In the genomic region with DNA sequence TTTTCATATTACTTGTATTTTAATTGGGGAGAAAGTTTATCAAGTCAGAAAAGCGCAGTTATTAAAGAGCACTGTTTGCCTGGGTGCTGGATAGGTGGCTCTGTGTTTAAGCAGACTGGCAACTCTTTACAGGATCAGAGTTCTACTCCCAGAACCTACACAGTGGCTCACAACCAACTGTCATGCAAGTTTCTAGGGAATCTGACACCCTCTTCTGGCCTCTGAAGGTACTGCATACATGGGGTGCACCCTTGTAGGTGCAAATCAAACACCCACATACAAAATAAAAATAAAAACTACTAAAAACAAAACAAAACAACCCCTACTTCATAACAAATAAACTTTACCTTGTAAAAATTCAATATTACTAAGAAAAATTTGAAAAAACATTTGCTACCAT, we compare ENCODE assay signal across 9 mouse cellular contexts.
DNase-seq lines count a peak whose midpoint lies in the region; ATAC-seq and TF ChIP-seq lines count a peak whose summit lies in the region.
"Had no signal": no experiment of that assay in that cellular context is flagged by ENCODE, and none has a peak within 500 bp of the region (broad histone marks: within the 10 kb centered on the region; RNA-seq: fewer than 3 reads in every experiment).

No protein-coding gene starts in this region.

- H3K27me3 ChIP-seq in kidney, postnatal 0 days (ENCODE audit: insufficient read depth, low read length): no peaks in the 10 kb centered on the region
- H3K27me3 ChIP-seq in kidney, embryonic 15.5 days: no peaks in the 10 kb centered on the region
- no peaks in the 10 kb centered on the region for H3K27me3 ChIP-seq in lung, embryonic 14.5 days (ENCODE audit: insufficient read depth, low read length)

- ATAC-seq in kidney, postnatal 0 days (replicated peaks; ENCODE audit: low FRiP score, low read depth): no peak
- no peak for ATAC-seq in kidney, embryonic 15.5 days (replicated peaks; ENCODE audit: low FRiP score)
- ATAC-seq in lung, embryonic 14.5 days (ENCODE audit: insufficient read depth): no peak

- no peak overlapping the region for H3K27ac ChIP-seq in kidney, postnatal 0 days
- no peak overlapping the region for H3K27ac ChIP-seq in kidney, embryonic 15.5 days
- no peak overlapping the region for H3K27ac ChIP-seq in lung, embryonic 14.5 days (ENCODE audit: low read depth)

- H3K4me2 ChIP-seq in kidney, postnatal 0 days (ENCODE audit: low read length): no peak overlapping the region
- no peak overlapping the region for H3K4me2 ChIP-seq in kidney, embryonic 15.5 days
- no peak overlapping the region for H3K4me2 ChIP-seq in lung, embryonic 14.5 days

- no peak overlapping the region for H3K9ac ChIP-seq in kidney, postnatal 0 days (ENCODE audit: low read depth, low read length)
- no peak overlapping the region for H3K9ac ChIP-seq in kidney, embryonic 15.5 days
- H3K9ac ChIP-seq in lung, embryonic 14.5 days: no peak overlapping the region

- DNase-seq in cerebellum, postnatal 10 days: peak; percentile 49 to 52
- no peak for DNase-seq in cerebellum, adult 9-10 months
- no peak for DNase-seq in kidney, postnatal 0 days (ENCODE audit: low spot score)
- peak; percentile 73 for DNase-seq in adrenal gland, postnatal 14 days
- DNase-seq in lung, embryonic 14.5 days: no peak
- no peak for DNase-seq in frontal cortex, postnatal 25 days (ENCODE audit: low spot score in 2 of 2)
- no peak for DNase-seq in thymus, postnatal 36 days
- DNase-seq: right cerebral cortex, postnatal 4 days had no signal

- no peaks in the 10 kb centered on the region for H3K36me3 ChIP-seq in kidney, postnatal 0 days (ENCODE audit: insufficient read depth, low read length)
- H3K36me3 ChIP-seq in kidney, embryonic 15.5 days: no peaks in the 10 kb centered on the region
- H3K36me3 ChIP-seq in lung, embryonic 14.5 days (ENCODE audit: insufficient read depth): no peaks in the 10 kb centered on the region

- no peaks in the 10 kb centered on the region for H3K4me1 ChIP-seq in kidney, postnatal 0 days (replicated peaks; ENCODE audit: insufficient read depth, low read length)
- no peaks in the 10 kb centered on the region for H3K4me1 ChIP-seq in kidney, embryonic 15.5 days
- no peaks in the 10 kb centered on the region for H3K4me1 ChIP-seq in lung, embryonic 14.5 days (ENCODE audit: insufficient read depth)

- peak; percentile 55 for TF ChIP-seq CTCF in kidney, postnatal 0 days (IDR thresholded peaks at IDR 0.05; ENCODE audit: low read depth)
- TF ChIP-seq CTCF in lung, embryonic 14.5 days (IDR thresholded peaks at IDR 0.05; ENCODE audit: low read depth): peak; percentile 58

- H3K4me3 ChIP-seq in kidney, postnatal 0 days (replicated peaks; ENCODE audit: low read depth, low read length): no peak overlapping the region
- no peak overlapping the region for H3K4me3 ChIP-seq in kidney, embryonic 15.5 days (replicated peaks)
- H3K4me3 ChIP-seq in lung, embryonic 14.5 days (ENCODE audit: low read depth, low read length): no peak overlapping the region

- H3K9me3 ChIP-seq in kidney, postnatal 0 days (replicated peaks; ENCODE audit: low read length): no peaks in the 10 kb centered on the region
- H3K9me3 ChIP-seq in kidney, embryonic 15.5 days (replicated peaks): no peaks in the 10 kb centered on the region
- no peaks in the 10 kb centered on the region for H3K9me3 ChIP-seq in lung, embryonic 14.5 days (ENCODE audit: low read depth, low read length)

- WGBS in kidney, postnatal 0 days: 93% methylated on average over 1 of the region's 1 CpGs
- WGBS in kidney, embryonic 15.5 days: 68% methylated on average over 1 of the region's 1 CpGs
- WGBS in lung, embryonic 14.5 days: 55% methylated on average over 1 of the region's 1 CpGs

Comparison
In these comparisons a context has a peak if more than half of its experiments do, and no peak if none do; other contexts are left out.
1. DNase-seq: peak in cerebellum, postnatal 10 days (2 of 2) and adrenal gland, postnatal 14 days (single experiment); none in cerebellum, adult 9-10 months (single experiment), kidney, postnatal 0 days (single experiment), lung, embryonic 14.5 days (single experiment), frontal cortex, postnatal 25 days (0 of 2) and thymus, postnatal 36 days (0 of 2).